Mouse (Mus musculus): ENCODE data around the gene Ptprm. TPM values are rescaled to one million over a fixed set of nuclear protein-coding genes. Genes with fewer than 3 reads are reported as not detected.

Ptprm gene
- polyA plus RNA-seq, 1 experiment from 2014 or later = 12.6 TPM

GRCm38 (mm10) chr17:66766166-66766565 is 588.1 kb downstream of the Ptprm start:
- peaks cover 7% of the 10 kb centered on the region; the same call in 1 of the 2 replicates for H3K4me1 ChIP-seq
- H3K4me3 ChIP-seq = no peak overlapping the region
- H3K27me3 ChIP-seq (ENCODE audit: insufficient read depth, poor library complexity, severe bottlenecking) = no peaks in the 10 kb centered on the region
- no peaks in the 10 kb centered on the region for H3K9me3 ChIP-seq
- 84% methylated on average over 6 of the region's 6 CpGs for WGBS
- peaks cover 4% of the 10 kb centered on the region; the same call in 1 of the 2 replicates for H3K36me3 ChIP-seq
- no peak overlapping the region for H3K27ac ChIP-seq
- no peak for DNase-seq (ENCODE audit: low spot score)

DNA sequence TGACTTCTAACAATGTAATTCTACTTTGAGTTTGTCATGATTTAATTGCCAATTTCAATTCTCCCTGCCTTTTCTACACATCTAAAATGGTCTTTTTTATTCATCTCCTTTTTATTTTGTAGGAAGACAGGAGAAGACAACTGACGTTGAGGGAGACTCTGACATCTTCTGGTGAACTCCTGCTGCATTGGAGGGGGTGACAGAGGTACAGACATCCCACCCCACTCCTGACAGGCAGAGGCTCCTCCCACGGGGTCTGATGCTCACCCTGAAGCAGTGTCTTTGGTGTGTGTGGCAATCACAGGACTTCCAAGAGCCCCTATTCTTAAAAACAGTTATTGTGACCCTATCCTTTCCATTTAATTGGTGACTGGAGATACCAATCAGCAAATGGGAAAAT is 589.8 kb downstream of the Ptprm start:
- DNase-seq (ENCODE audit: low spot score) = no peak
- WGBS = 60% methylated on average over 2 of the region's 2 CpGs
- H3K27ac ChIP-seq = no peak overlapping the region
- no peaks in the 10 kb centered on the region for H3K27me3 ChIP-seq (ENCODE audit: insufficient read depth, poor library complexity, severe bottlenecking)
- H3K4me1 ChIP-seq = no peaks in the 10 kb centered on the region
- peaks cover 5% of the 10 kb centered on the region; the same call in 1 of the 2 replicates for H3K36me3 ChIP-seq
- H3K4me3 ChIP-seq = no peak overlapping the region
- no peaks in the 10 kb centered on the region for H3K9me3 ChIP-seq

GRCm38 (mm10) chr17:66762716-66763115 is 591.5 kb downstream of the Ptprm start:
- Histone ChIP-seq H3K4me3 (no peak overlapping the region), H3K4me1 (no peaks in the 10 kb centered on the region), H3K27ac (no peak overlapping the region), H3K36me3 (peaks cover 5% of the 10 kb centered on the region; the same call in 1 of the 2 replicates), H3K9me3 (no peaks in the 10 kb centered on the region), H3K27me3 (ENCODE audit: insufficient read depth, poor library complexity, severe bottlenecking) (no peaks in the 10 kb centered on the region)
- DNase-seq (ENCODE audit: low spot score) = peak; percentile 47
- WGBS = 87% methylated on average over 10 of the region's 10 CpGs

GRCm38 (mm10) chr17:66761326-66762296 is 592.6 kb downstream of the Ptprm start:
- WGBS = 81% methylated on average over 26 of the region's 26 CpGs
- Histone ChIP-seq H3K27ac (no peak overlapping the region), H3K4me1 (peaks cover under 1% of the 10 kb centered on the region; the same call in 1 of the 2 replicates), H3K9me3 (no peaks in the 10 kb centered on the region), H3K27me3 (ENCODE audit: insufficient read depth, poor library complexity, severe bottlenecking) (no peaks in the 10 kb centered on the region), H3K36me3 (peaks cover 5% of the 10 kb centered on the region; the same call in 1 of the 2 replicates), H3K4me3 (no peak overlapping the region)
- peak; percentile 70 for DNase-seq (ENCODE audit: low spot score)

DNA sequence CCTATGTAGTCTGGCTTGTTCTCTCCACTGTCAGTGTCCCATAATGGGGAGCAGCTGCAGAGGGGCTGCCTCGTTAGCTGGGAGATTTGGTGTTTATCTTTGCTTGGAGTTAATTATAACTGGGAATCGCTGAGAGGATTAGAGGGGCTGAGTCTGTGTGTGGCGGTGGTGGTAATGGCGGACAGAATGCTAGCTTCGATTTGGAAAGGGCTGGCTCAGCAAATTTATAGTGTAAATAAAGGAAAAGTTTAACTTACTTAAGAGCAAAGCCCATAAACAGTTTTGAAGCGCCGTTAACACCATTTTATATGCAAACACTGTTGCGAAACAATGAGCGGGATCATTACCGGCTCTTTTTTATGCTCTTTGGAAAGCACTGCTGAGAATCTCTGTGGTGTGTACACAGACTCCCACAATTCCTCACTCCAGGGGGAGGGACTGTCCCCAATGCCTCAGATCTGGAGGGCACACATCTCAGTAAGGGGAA is 597.2 kb downstream of the Ptprm start:
- no peaks in the 10 kb centered on the region for H3K27me3 ChIP-seq (ENCODE audit: insufficient read depth, poor library complexity, severe bottlenecking)
- DNase-seq (ENCODE audit: low spot score) = peak; percentile 27
- H3K4me1 ChIP-seq = peaks cover 8% of the 10 kb centered on the region; the same call in 1 of the 2 replicates
- no peak overlapping the region for H3K4me3 ChIP-seq
- H3K27ac ChIP-seq = no peak overlapping the region
- WGBS = 49% methylated on average over 10 of the region's 10 CpGs
- peaks cover 5% of the 10 kb centered on the region; the same call in 1 of the 2 replicates for H3K36me3 ChIP-seq
- H3K9me3 ChIP-seq = no peaks in the 10 kb centered on the region

- H3K27me3 ChIP-seq (ENCODE audit: insufficient read depth, poor library complexity, severe bottlenecking) = no peaks in the 10 kb centered on the region
- WGBS = 71% methylated on average over 9 of the region's 9 CpGs
These were observed 597.8 kb downstream of the Ptprm start for GRCm38 (mm10) chr17:66756500-66756899.

GRCm38 (mm10) chr17:66755191-66755654 is 599.0 kb downstream of the Ptprm start:
- no peaks in the 10 kb centered on the region for H3K36me3 ChIP-seq
- WGBS = 32% methylated on average over 3 of the region's 3 CpGs
- H3K9me3 ChIP-seq = no peaks in the 10 kb centered on the region
- DNase-seq (ENCODE audit: low spot score) = peak; percentile 75
- H3K27ac ChIP-seq = no peak overlapping the region
- peaks cover 8% of the 10 kb centered on the region; the same call in 1 of the 2 replicates for H3K4me1 ChIP-seq
- H3K4me3 ChIP-seq = no peak overlapping the region
- no peaks in the 10 kb centered on the region for H3K27me3 ChIP-seq (ENCODE audit: insufficient read depth, poor library complexity, severe bottlenecking)

More at GRCm38 (mm10) chr17:66756500-66756899, 597.8 kb downstream of the Ptprm start:
- Histone ChIP-seq H3K9me3 (no peaks in the 10 kb centered on the region), H3K27ac (no peak overlapping the region), H3K4me3 (no peak overlapping the region), H3K36me3 (peaks cover 4% of the 10 kb centered on the region; the same call in 1 of the 2 replicates), H3K4me1 (peaks cover 8% of the 10 kb centered on the region; the same call in 1 of the 2 replicates)
- peak; percentile 35 for DNase-seq (ENCODE audit: low spot score)

GRCm38 (mm10) chr17:66754208-66754865 is 599.9 kb downstream of the Ptprm start:
- H3K27ac ChIP-seq = no peak overlapping the region
- WGBS = 76% methylated on average over 9 of the region's 9 CpGs
- H3K4me1 ChIP-seq = peaks cover 8% of the 10 kb centered on the region; the same call in 1 of the 2 replicates
- no peaks in the 10 kb centered on the region for H3K27me3 ChIP-seq (ENCODE audit: insufficient read depth, poor library complexity, severe bottlenecking)
- H3K4me3 ChIP-seq = no peak overlapping the region
- no peaks in the 10 kb centered on the region for H3K9me3 ChIP-seq
- DNase-seq (ENCODE audit: low spot score) = peak; percentile 46
- H3K36me3 ChIP-seq = no peaks in the 10 kb centered on the region

GRCm38 (mm10) chr17:66751746-66752145 is 602.5 kb downstream of the Ptprm start:
- H3K36me3 ChIP-seq = no peaks in the 10 kb centered on the region
- DNase-seq (ENCODE audit: low spot score) = peak; percentile 7
- WGBS = 90% methylated on average over 8 of the region's 8 CpGs
- no peak overlapping the region for H3K4me3 ChIP-seq
- H3K27me3 ChIP-seq (ENCODE audit: insufficient read depth, poor library complexity, severe bottlenecking) = no peaks in the 10 kb centered on the region
- H3K4me1 ChIP-seq = peaks cover 8% of the 10 kb centered on the region; the same call in 1 of the 2 replicates
- no peak overlapping the region for H3K27ac ChIP-seq
- H3K9me3 ChIP-seq = no peaks in the 10 kb centered on the region

DNA sequence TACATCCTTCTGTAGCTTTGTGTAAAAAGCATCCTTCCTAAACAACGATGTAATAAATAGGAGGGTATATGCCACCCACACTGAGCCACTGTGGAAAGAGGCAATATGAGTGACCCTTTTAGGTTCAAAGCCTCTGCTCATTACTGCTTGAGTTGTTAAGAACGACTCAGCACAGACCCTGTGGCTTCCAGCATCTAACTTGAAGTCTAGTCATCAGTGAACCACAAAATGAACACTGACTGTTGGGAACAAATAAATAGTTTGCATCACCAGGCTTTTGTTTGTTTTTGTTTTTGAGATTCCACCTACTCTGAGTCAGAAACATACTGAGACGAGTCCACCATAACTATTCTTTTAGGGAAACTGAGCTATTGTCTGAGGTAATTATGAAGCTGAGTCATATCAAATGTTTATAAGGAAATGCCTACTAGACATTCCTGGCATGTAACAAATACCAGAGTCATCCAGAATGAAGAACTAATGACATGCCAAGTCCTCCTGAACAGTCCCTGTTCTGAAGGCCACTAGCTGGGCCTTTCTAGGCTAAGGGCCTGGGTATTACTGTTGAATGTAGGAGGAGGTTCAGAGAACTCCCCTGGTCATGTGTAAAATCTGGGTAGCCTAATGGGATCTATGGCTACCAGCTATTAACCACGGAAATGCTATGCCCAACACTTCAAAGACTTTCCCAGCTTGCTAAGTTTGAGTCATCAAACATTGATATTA is 603.6 kb downstream of the Ptprm start:
- Histone ChIP-seq H3K27me3 (ENCODE audit: insufficient read depth, poor library complexity, severe bottlenecking) (no peaks in the 10 kb centered on the region), H3K27ac (no peak overlapping the region), H3K4me3 (no peak overlapping the region), H3K4me1 (0 out of 2 replicates have a peak, but pooled peaks cover 2% of the 10 kb centered on the region), H3K9me3 (no peaks in the 10 kb centered on the region), H3K36me3 (no peaks in the 10 kb centered on the region)
- peak; percentile 17 for DNase-seq (ENCODE audit: low spot score)
- WGBS = 81% methylated on average over 4 of the region's 4 CpGs

GRCm38 (mm10) chr17:66749976-66750375 is 604.3 kb downstream of the Ptprm start:
- no peaks in the 10 kb centered on the region for H3K27me3 ChIP-seq (ENCODE audit: insufficient read depth, poor library complexity, severe bottlenecking)
- no peaks in the 10 kb centered on the region for H3K9me3 ChIP-seq

GRCm38 (mm10) chr17:66746506-66746905 is 607.8 kb downstream of the Ptprm start:
- Histone ChIP-seq H3K27ac (no peak overlapping the region), H3K9me3 (no peaks in the 10 kb centered on the region), H3K4me3 (no peak overlapping the region), H3K27me3 (ENCODE audit: insufficient read depth, poor library complexity, severe bottlenecking) (no peaks in the 10 kb centered on the region), H3K36me3 (no peaks in the 10 kb centered on the region), H3K4me1 (no peaks in the 10 kb centered on the region)
- DNase-seq (ENCODE audit: low spot score) = peak; percentile 36
- 82% methylated on average over 8 of the region's 8 CpGs for WGBS

More at GRCm38 (mm10) chr17:66749976-66750375, 604.3 kb downstream of the Ptprm start:
- H3K4me3 ChIP-seq = no peak overlapping the region
- H3K27ac ChIP-seq = no peak overlapping the region
- DNase-seq (ENCODE audit: low spot score) = peak; percentile 55
- WGBS = 83% methylated on average over 7 of the region's 7 CpGs
- H3K36me3 ChIP-seq = no peaks in the 10 kb centered on the region
- H3K4me1 ChIP-seq = no peaks in the 10 kb centered on the region
